Mouse (Mus musculus) E14TG2a.4 (cell line): ENCODE results near the gene Zfp467.

ENCODE experiments used
- H3K27me3 ChIP-seq: 2 replicates; pipeline ENCODE4 v1.6.1; 2014; ENCODE audit warnings: low read length, control low read depth; ENCODE audit not compliant: insufficient read depth
- H3K36me3 ChIP-seq: 2 replicates; pipeline ENCODE4 v1.6.1; 2014; ENCODE audit warnings: low read length, control low read depth; ENCODE audit not compliant: insufficient read depth
- H3K4me1 ChIP-seq: replicated peaks from 2 replicates; pipeline ENCODE4 v1.6.1; 2014; ENCODE audit warnings: low read depth, low read length, control low read depth
- H3K4me3 ChIP-seq: replicated peaks from 2 replicates; pipeline ENCODE4 v1.5.1; 2014; ENCODE audit warnings: mild to moderate bottlenecking, low read length
- H3K9me3 ChIP-seq: 2 replicates; pipeline ENCODE4 v1.6.1; 2014; ENCODE audit warnings: low read length, control low read depth
- CTCF ChIP-seq: conservative IDR thresholded peaks from 2 replicates; pipeline ENCODE4 v1.5.1; 2014; ENCODE audit warnings: low read length
- NANOG ChIP-seq: IDR thresholded peaks from 2 replicates; pipeline ENCODE4 v1.6.1; 2014; ENCODE audit warnings: borderline replicate concordance, low read length, mixed read lengths
- POU5F1 ChIP-seq: IDR thresholded peaks from 2 replicates; pipeline ENCODE4 v1.6.1; 2014; ENCODE audit warnings: low read length, borderline replicate concordance

Zfp467 gene

DNA sequence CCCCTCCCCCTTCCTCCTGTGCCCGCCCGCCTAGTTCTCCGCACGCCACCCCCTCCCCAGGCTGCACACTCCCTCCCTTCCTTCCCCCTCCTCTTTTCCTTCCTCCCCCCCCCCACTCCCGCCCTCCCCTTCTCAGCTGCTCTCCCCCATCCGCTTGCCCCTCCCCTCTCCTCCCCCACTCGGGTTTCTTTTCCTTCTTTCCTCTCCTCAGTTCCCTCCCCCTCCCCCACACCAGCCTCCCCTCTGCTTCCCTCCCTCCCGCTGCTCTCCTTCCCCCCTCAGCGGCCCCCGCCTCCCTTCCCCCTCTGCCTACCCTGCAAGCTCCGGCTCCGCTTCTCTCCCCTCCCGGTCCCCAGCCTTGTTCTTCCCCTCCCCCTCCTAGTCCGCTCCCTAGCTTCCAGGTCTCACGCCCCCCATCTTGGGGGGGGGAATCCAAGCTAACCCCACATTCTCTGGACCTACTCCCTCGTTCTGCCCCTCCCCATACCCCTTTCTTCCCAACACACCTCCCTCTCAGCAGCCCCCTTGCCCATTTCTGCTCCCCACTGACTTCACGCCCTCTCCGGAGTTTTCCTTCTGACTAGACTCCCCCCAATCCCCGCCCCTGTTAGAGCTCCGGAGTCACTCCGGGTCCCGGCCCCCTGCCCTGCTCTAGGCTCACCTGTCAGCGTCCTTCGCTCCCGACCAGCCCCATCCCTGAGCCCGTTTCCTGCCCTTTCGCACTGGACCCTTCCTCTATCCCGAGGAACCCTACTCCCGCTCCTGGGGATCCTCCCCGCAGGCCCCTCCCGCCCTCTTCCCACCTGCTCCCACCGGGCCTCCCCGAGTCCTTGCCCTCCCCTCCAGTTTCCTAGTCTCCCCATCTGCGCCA is 1.1 kb downstream of the Zfp467 start:
- peaks cover 35% of the 10 kb centered on the region for H3K4me1 ChIP-seq
- TF ChIP-seq CTCF (no peak), NANOG (no peak), POU5F1 (no peak)
- H3K36me3 ChIP-seq = no peaks in the 10 kb centered on the region
- H3K4me3 ChIP-seq = peak overlapping the region; percentile 85
- peaks cover 14% of the 10 kb centered on the region for H3K9me3 ChIP-seq
- H3K27me3 ChIP-seq = peaks cover 89% of the 10 kb centered on the region

DNA sequence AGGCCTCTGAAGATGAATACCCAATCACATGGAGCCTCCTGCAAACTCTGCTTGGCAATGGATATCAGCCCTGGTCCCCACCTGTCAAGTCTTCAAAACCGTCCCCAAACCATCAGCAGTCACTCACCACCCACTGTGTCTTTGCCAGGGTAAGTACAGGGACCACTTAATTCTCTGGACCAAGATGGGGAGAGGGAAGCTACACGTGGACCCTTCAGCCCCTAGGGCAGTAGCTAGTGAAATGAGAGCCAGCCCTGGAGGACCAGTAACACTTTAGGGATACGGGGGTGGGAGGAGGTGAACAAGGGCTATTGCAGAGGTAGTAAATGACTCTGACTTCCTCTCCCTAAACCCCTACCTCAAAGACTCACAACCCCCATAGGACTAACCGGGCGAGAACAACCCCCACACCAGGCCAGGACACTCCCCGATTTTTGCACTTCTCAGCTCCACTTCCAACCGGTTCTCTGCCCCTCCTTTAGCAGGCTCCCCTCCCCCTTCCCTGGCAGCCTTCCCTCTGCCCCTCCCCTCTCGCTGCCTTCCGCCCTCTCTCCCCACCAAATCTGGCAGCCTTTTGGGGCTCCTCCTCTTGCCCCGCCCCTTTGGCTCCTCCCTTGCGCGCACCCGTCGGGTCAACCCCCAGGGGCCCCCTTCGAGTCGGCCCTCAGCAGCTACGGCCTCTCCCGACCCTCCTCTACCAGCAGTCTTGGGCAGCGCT is 1.9 kb downstream of the Zfp467 start:
- Histone ChIP-seq H3K4me3 (peak overlapping the region; percentile 71), H3K36me3 (no peaks in the 10 kb centered on the region), H3K9me3 (peaks cover 14% of the 10 kb centered on the region), H3K4me1 (peaks cover 43% of the 10 kb centered on the region), H3K27me3 (peaks cover 89% of the 10 kb centered on the region)
- TF ChIP-seq NANOG (no peak), POU5F1 (no peak), CTCF (no peak)

GRCm38 (mm10) chr6:48440306-48441014 is 5.2 kb downstream of the Zfp467 start:
- H3K4me1 ChIP-seq = peaks cover 51% of the 10 kb centered on the region
- H3K36me3 ChIP-seq = no peaks in the 10 kb centered on the region
- no peak overlapping the region for H3K4me3 ChIP-seq
- H3K27me3 ChIP-seq = peaks cover 89% of the 10 kb centered on the region
- H3K9me3 ChIP-seq = peaks cover 14% of the 10 kb centered on the region
- TF ChIP-seq POU5F1 = no peak
- TF ChIP-seq NANOG = no peak
- no peak for TF ChIP-seq CTCF

DNA sequence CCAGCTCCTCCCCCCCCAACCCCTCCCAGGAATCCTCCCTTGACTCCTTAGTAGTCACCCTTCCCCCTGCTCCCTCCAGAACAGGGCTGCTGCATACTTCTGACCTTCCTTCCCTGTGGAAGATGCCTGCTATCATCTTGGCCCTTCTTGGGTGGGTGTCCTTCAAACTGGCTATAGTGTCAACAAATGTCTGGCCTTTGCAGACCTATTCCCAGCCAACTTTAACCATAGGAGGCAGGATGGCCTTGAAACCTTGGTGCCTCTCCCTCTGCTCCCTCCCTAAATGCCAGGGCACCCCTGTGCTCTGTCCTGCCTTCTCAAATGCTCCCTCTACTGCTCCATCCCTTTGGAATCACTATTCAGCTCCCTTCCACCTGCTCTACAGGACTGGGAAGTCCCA is 6.0 kb downstream of the Zfp467 start:
- Histone ChIP-seq H3K4me3 (no peak overlapping the region), H3K9me3 (peaks cover 14% of the 10 kb centered on the region), H3K36me3 (no peaks in the 10 kb centered on the region), H3K27me3 (peaks cover 88% of the 10 kb centered on the region), H3K4me1 (peaks cover 51% of the 10 kb centered on the region)
- no peak for TF ChIP-seq POU5F1
- no peak for TF ChIP-seq CTCF
- TF ChIP-seq NANOG = no peak

- TF ChIP-seq NANOG (no peak), POU5F1 (no peak)
- Histone ChIP-seq H3K4me1 (peaks cover 49% of the 10 kb centered on the region), H3K36me3 (no peaks in the 10 kb centered on the region), H3K4me3 (peak overlapping the region; percentile 78), H3K27me3 (peaks cover 92% of the 10 kb centered on the region), H3K9me3 (peaks cover 14% of the 10 kb centered on the region)
Measured at GRCm38 (mm10) chr6:48438475-48439125, 7.0 kb downstream of the Zfp467 start.

DNA sequence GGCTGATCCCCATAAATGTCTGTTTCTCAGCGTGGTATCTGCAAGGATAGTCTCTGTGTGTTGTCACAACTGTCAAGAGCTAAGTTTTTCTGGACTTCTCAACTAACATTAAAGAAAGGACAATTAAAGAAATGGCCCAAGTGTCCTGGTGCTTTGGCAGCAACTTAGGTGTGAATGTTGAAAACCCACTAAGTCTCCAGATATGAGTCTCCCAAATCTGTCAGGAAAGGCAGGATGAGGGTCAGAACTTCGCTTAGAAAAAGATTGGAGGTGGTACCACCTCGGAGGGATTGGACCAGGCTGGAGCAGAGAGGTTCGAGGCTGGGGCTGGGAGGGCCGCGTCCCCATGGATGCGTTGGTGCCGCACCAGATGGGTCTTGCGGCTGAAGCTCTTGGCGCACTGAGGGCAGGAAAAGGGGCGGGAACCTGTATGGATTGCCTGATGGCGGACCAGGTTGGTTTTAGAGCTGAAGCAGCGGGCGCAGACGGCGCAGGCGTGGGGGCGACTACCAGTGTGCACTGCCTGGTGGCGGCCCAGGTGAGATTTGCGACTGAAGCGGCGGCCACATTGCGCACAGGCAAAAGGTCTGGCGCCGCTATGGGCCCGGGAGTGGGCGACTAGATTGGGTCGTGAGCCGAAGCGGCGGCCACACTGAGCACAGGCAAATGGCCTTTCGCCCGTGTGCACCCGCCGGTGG is 7.8 kb downstream of the Zfp467 start:
- Histone ChIP-seq H3K4me1 (peaks cover 41% of the 10 kb centered on the region), H3K4me3 (peak overlapping the region; percentile 78), H3K27me3 (peaks cover 90% of the 10 kb centered on the region), H3K36me3 (no peaks in the 10 kb centered on the region), H3K9me3 (peaks cover 14% of the 10 kb centered on the region)
- TF ChIP-seq NANOG (no peak), CTCF (no peak), POU5F1 (no peak)

DNA sequence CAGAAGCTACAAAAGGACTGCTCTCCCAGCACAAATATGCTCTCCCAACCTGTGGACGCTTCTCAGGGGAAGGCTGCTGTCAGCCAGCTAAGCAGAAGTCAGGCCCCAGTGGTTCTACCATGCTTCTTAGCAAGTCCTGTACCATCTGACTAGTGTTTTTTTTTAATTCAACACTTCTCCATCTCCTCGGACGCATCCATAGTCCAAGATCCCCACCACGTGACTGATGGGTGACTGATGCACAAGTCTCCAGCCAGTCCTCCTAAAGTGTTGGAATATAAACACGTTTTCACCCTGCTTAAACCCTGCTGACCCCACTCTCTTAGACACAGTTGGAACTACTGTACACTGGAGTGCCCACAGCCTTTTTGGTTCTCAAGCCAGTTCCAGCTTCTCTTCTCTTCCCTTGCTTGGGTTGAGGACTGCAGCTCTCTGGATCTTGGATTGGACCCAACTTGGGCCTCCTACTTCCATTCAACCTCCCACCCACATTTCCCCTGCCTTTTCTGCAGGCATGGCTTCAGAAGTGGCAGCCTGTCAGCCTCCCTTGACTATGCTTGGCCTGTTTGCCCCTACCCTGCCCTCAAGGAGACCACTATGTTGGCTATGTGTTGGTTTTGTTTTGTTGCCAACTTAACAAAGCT is 9.8 kb downstream of the Zfp467 start:
- Histone ChIP-seq H3K4me3 (no peak overlapping the region), H3K4me1 (peaks cover 36% of the 10 kb centered on the region), H3K27me3 (peaks cover 76% of the 10 kb centered on the region), H3K9me3 (no peaks in the 10 kb centered on the region), H3K36me3 (no peaks in the 10 kb centered on the region)
- TF ChIP-seq POU5F1 = no peak
- no peak for TF ChIP-seq NANOG
- no peak for TF ChIP-seq CTCF

GRCm38 (mm10) chr6:48435111-48435510 is 10.5 kb downstream of the Zfp467 start:
- TF ChIP-seq NANOG (no peak), CTCF (no peak), POU5F1 (no peak)
- H3K9me3 ChIP-seq = no peaks in the 10 kb centered on the region
- H3K4me1 ChIP-seq = peaks cover 30% of the 10 kb centered on the region
- no peak overlapping the region for H3K4me3 ChIP-seq
- H3K36me3 ChIP-seq = no peaks in the 10 kb centered on the region
- H3K27me3 ChIP-seq = peaks cover 76% of the 10 kb centered on the region
